Mouse (Mus musculus) heart, embryonic 13.5 days (tissue): ENCODE measurements around the gene Ugdh. TPM values are rescaled to one million over a fixed set of nuclear protein-coding genes. Genes with fewer than 3 reads are reported as not detected.

ENCODE experiments used
- ATAC-seq: fragments of 200-750 bp; cut with Nextera tagmentation; 2 replicates; pipeline ENCODE4 v1.8.0; 2017; ENCODE audit warnings: moderate TSS enrichment; ENCODE audit not compliant: insufficient number of reproducible peaks, low FRiP score, low TSS enrichment; ENCODE audit errors: extremely low read depth
- H3K27ac ChIP-seq: fragments of 300-500 bp; sonication (generic); replicated peaks from 2 replicates; pipeline ENCODE4 v1.5.1; 2015; ENCODE audit warnings: moderate library complexity, mild to moderate bottlenecking, inconsistent platforms
- H3K27me3 ChIP-seq: fragments of 300-500 bp; sonication (generic); replicated peaks from 2 replicates; pipeline ENCODE4 v1.6.1; 2015; ENCODE audit warnings: mild to moderate bottlenecking, inconsistent platforms
- H3K36me3 ChIP-seq: fragments of 300-500 bp; sonication (generic); 2 replicates; pipeline ENCODE4 v1.6.1; 2015; ENCODE audit warnings: mild to moderate bottlenecking, inconsistent platforms
- H3K4me1 ChIP-seq: fragments of 300-500 bp; sonication (generic); 2 replicates; pipeline ENCODE4 v1.6.1; 2015; ENCODE audit warnings: inconsistent platforms
- H3K4me2 ChIP-seq: fragments of 300-500 bp; sonication (generic); 2 replicates; pipeline ENCODE4 v1.6.1; 2015; ENCODE audit warnings: inconsistent platforms, mild to moderate bottlenecking, moderate library complexity
- H3K4me3 ChIP-seq: fragments of 300-500 bp; sonication (generic); 2 replicates; pipeline ENCODE4 v1.5.1; 2015; ENCODE audit warnings: moderate library complexity, mild to moderate bottlenecking, inconsistent platforms
- H3K9ac ChIP-seq: fragments of 300-500 bp; sonication (generic); 2 replicates; pipeline ENCODE4 v1.6.1; 2015; ENCODE audit warnings: inconsistent platforms, mild to moderate bottlenecking, moderate library complexity
- H3K9me3 ChIP-seq: fragments of 300-500 bp; sonication (generic); 2 replicates; pipeline ENCODE4 v1.6.1; 2016; ENCODE audit warnings: inconsistent platforms
- WGBS: fragments of 180-500 bp; shearing (Covaris S2); methylation state at CpG from one replicate; pipeline ENCODE4 v1.1.7; 2015; ENCODE audit warnings: mixed read lengths; 5-methylcytosine and 5-hydroxymethylcytosine counted together
- polyA plus RNA-seq: library from polyadenylated mRNA; unstranded; fragments of >200 nt; fragmentation: Nextera tagmentation; extraction: Ambion mirVana; gene quantifications from 2 replicates; pipeline ENCODE4 v1.2.1, GENCODE M21; 2015

Gene Ugdh
- polyA plus RNA-seq, 1 experiment from 2014 or later = 62.6 TPM

GRCm38 (mm10) chr5:65428321-65428720 is 7.4 kb downstream of the Ugdh start:
- Histone ChIP-seq H3K9me3 (no peaks in the 10 kb centered on the region), H3K4me3 (no peak overlapping the region), H3K4me2 (no peak overlapping the region), H3K36me3 (peaks cover 45% of the 10 kb centered on the region), H3K4me1 (peaks cover 20% of the 10 kb centered on the region), H3K27me3 (no peaks in the 10 kb centered on the region), H3K27ac (no peak overlapping the region), H3K9ac (no peak overlapping the region)
- no peak for ATAC-seq
- 56% methylated on average over 4 of the region's 4 CpGs for WGBS

DNA sequence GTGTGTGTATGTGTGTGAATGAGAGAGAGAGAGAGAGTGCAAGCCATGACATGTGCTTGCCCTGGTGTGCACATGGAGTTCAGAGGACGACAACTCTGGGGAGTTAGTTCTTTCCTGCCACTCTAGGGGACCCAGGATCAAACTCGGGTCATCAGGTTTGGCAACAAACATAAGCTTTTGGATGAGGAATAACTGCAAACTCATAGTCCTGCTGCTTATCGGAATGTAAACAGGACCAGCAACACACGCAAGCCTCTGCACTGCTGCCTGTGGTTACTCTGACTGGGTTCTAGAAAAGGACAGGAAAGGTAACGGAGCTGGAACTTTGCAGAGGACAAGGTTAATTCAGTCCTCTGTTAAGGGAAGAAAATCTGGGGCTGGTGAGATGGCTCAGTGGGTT is 10.5 kb downstream of the Ugdh start:
- Histone ChIP-seq H3K4me2 (no peak overlapping the region), H3K4me3 (no peak overlapping the region), H3K9me3 (no peaks in the 10 kb centered on the region), H3K36me3 (peaks cover 73% of the 10 kb centered on the region), H3K27me3 (no peaks in the 10 kb centered on the region), H3K4me1 (no peaks in the 10 kb centered on the region), H3K9ac (no peak overlapping the region), H3K27ac (no peak overlapping the region)
- ATAC-seq = no peak
- 84% methylated on average over 5 of the region's 5 CpGs for WGBS

DNA sequence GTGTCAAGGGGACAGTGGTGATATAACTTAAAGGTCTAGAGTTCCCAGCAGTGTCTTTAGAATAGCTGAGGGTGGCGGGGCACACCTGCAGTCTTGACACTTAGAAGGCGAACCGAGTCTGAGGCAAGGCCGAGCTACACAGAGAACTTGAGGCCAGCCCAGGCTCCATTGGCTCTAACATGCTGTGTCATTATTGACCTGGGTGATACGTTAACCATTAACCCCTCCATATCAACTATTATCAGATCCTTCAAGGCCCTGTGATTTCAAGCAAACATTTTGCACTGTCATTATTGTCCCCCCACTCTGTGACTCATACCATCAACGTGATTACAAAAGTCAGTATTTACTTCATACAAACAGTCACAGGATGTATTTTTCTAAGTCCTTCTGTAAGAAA is 11.5 kb downstream of the Ugdh start:
- 79% methylated on average over 6 of the region's 6 CpGs for WGBS
- H3K9ac ChIP-seq = no peak overlapping the region
- H3K4me3 ChIP-seq = no peak overlapping the region
- H3K27ac ChIP-seq = no peak overlapping the region
- H3K9me3 ChIP-seq = no peaks in the 10 kb centered on the region
- no peak overlapping the region for H3K4me2 ChIP-seq
- peaks cover 82% of the 10 kb centered on the region for H3K36me3 ChIP-seq
- no peak for ATAC-seq
- no peaks in the 10 kb centered on the region for H3K27me3 ChIP-seq
- no peaks in the 10 kb centered on the region for H3K4me1 ChIP-seq

GRCm38 (mm10) chr5:65422803-65423202 is 12.9 kb downstream of the Ugdh start:
- Histone ChIP-seq H3K4me1 (no peaks in the 10 kb centered on the region), H3K27ac (no peak overlapping the region), H3K9me3 (no peaks in the 10 kb centered on the region), H3K36me3 (peaks cover 93% of the 10 kb centered on the region), H3K4me2 (no peak overlapping the region), H3K9ac (no peak overlapping the region), H3K4me3 (no peak overlapping the region), H3K27me3 (no peaks in the 10 kb centered on the region)
- 90% methylated on average over 8 of the region's 8 CpGs for WGBS
- no peak for ATAC-seq

DNA sequence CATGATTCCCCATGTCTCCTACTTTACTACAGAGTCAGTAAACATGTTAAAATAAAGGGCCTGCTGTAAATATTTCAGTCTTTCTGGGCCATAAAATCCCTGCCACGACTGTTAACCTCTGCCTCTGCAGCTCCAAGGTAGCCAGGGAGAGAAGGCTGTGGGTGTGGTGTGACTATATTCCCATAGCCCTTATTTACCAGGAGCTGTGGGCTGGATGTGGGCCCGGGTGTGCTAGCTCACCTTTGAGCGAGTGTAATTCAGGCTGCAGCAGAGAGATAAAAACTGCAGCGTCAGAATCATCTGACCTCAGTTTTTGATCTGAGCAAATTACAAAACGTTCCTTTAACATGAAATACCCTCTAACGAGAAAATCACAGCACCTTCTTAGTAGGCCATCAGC is 14.9 kb downstream of the Ugdh start:
- Histone ChIP-seq H3K27ac (no peak overlapping the region), H3K27me3 (no peaks in the 10 kb centered on the region), H3K9ac (no peak overlapping the region), H3K4me2 (no peak overlapping the region), H3K4me1 (peaks cover 19% of the 10 kb centered on the region), H3K4me3 (no peak overlapping the region), H3K9me3 (no peaks in the 10 kb centered on the region), H3K36me3 (peaks cover 87% of the 10 kb centered on the region)
- 71% methylated on average over 6 of the region's 6 CpGs for WGBS
- ATAC-seq = no peak

DNA sequence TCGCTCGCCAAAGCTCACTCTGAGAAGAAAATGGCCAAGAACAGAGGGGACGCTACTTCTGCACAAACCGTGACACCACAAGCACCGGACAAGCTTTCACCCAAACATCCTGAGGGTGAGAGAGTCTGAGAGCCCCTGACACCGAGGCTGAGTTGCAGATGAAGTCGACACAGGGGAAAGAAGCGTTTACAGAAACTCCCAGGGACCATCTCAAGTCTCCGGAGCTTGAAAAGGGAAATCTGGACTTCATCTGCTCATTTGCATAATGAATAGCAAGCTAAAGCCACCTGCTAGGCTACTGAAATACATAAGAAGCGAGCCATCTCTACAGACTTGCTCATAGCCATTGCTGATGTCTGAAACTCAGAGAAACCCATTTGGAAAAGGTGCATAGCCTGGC is 16.6 kb downstream of the Ugdh start:
- peaks cover 75% of the 10 kb centered on the region for H3K36me3 ChIP-seq
- no peak overlapping the region for H3K27ac ChIP-seq
- no peak overlapping the region for H3K4me2 ChIP-seq
- WGBS = 77% methylated on average over 10 of the region's 10 CpGs
- H3K9ac ChIP-seq = no peak overlapping the region
- H3K4me1 ChIP-seq = peaks cover 35% of the 10 kb centered on the region
- no peaks in the 10 kb centered on the region for H3K9me3 ChIP-seq
- no peak overlapping the region for H3K4me3 ChIP-seq
- no peaks in the 10 kb centered on the region for H3K27me3 ChIP-seq
- no peak for ATAC-seq

- H3K27me3 ChIP-seq = no peaks in the 10 kb centered on the region
- peaks cover 71% of the 10 kb centered on the region for H3K36me3 ChIP-seq
- peak overlapping the region; percentile 75 for H3K9ac ChIP-seq
- H3K9me3 ChIP-seq = no peaks in the 10 kb centered on the region
- H3K27ac ChIP-seq = peak overlapping the region; percentile 99
- peaks cover 39% of the 10 kb centered on the region for H3K4me1 ChIP-seq
- peak; percentile 74 for ATAC-seq
- WGBS = 8% methylated on average over 26 of the region's 26 CpGs
- peak overlapping the region; percentile 21 for H3K4me3 ChIP-seq
- peak overlapping the region; percentile 56 for H3K4me2 ChIP-seq
These were observed 19.9 kb downstream of the Ugdh start for GRCm38 (mm10) chr5:65415653-65416458.

DNA sequence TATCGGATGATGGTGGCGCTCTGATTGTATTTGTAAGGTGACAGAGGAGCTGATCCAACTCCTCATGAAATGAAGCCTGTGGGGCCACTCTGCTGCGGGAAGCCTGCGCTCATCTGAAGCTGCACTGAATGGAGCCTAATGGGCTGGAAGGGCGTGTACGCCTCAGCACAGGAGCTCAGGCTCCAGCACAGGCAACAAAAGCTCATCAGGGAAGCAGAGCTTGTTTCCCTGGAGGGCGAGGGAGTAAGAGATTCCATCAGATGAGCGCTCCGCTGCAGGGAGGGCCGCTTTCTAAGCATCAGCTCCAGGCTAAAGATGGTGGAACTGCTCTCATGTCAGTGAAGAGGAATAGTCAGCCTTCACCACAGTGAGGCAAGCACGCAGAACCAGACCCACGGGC is 27.8 kb downstream of the Ugdh start:
- ATAC-seq = no peak
- Histone ChIP-seq H3K36me3 (peaks cover 87% of the 10 kb centered on the region), H3K4me3 (no peak overlapping the region), H3K27ac (peak overlapping the region; percentile 59; the same call in 1 of the 2 replicates), H3K4me1 (0 out of 2 replicates have a peak, but pooled peaks cover 7% of the 10 kb centered on the region), H3K9ac (peak overlapping the region; percentile 38; the same call in 1 of the 2 replicates), H3K4me2 (no peak overlapping the region), H3K9me3 (no peaks in the 10 kb centered on the region), H3K27me3 (no peaks in the 10 kb centered on the region)
- 60% methylated on average over 12 of the region's 12 CpGs for WGBS

- H3K4me2 ChIP-seq = no peak overlapping the region
- peaks cover 89% of the 10 kb centered on the region for H3K36me3 ChIP-seq
- H3K9ac ChIP-seq = no peak overlapping the region
- no peak overlapping the region for H3K4me3 ChIP-seq
- H3K27ac ChIP-seq = no peak overlapping the region
- H3K4me1 ChIP-seq = no peaks in the 10 kb centered on the region
- ATAC-seq = no peak
- H3K27me3 ChIP-seq = no peaks in the 10 kb centered on the region
- H3K9me3 ChIP-seq = no peaks in the 10 kb centered on the region
- WGBS = 29% methylated on average over 2 of the region's 2 CpGs
These were observed 34.3 kb downstream of the Ugdh start for GRCm38 (mm10) chr5:65401251-65401994.

- no peak overlapping the region for H3K4me3 ChIP-seq
- no peak for ATAC-seq
- H3K36me3 ChIP-seq = peaks cover 74% of the 10 kb centered on the region
- no peak overlapping the region for H3K27ac ChIP-seq
- H3K4me1 ChIP-seq = peaks cover 18% of the 10 kb centered on the region
- 88% methylated on average over 7 of the region's 7 CpGs for WGBS
- H3K27me3 ChIP-seq = no peaks in the 10 kb centered on the region
- no peak overlapping the region for H3K4me2 ChIP-seq
- H3K9me3 ChIP-seq = no peaks in the 10 kb centered on the region
- H3K9ac ChIP-seq = no peak overlapping the region
These were observed 41.3 kb downstream of the Ugdh start for GRCm38 (mm10) chr5:65394425-65394824.

DNA sequence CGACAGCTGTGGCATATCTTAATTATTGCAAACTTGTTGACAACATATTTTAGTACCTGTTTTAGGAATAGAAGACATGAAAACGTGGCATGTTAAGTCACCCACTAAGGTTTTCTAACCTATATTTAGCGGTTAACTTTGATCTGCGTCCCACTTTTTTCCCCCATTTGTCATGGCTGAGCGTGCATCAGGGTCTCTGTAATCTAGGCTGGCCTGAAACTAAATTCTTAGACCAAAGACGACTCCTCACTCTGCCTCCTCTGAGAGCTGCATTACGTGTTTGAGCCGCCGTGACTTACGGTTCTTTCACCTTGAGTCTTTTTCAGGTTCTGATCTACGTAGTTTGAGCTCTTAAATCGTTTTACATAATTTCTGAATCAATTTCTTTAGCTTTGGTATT is 44.0 kb downstream of the Ugdh start:
- Histone ChIP-seq H3K27ac (peak overlapping the region; percentile 65), H3K4me1 (peaks cover 26% of the 10 kb centered on the region), H3K4me3 (peak overlapping the region; percentile 79), H3K9me3 (no peaks in the 10 kb centered on the region), H3K9ac (peak overlapping the region; percentile 85), H3K4me2 (peak overlapping the region; percentile 80), H3K36me3 (peaks cover 71% of the 10 kb centered on the region), H3K27me3 (no peaks in the 10 kb centered on the region)
- ATAC-seq = no peak
- 5% methylated on average over 12 of the region's 12 CpGs for WGBS
